Mouse (Mus musculus): ENCODE data around the gene Prpf38b. TPM values are rescaled to one million over a fixed set of nuclear protein-coding genes. Genes with fewer than 3 reads are reported as not detected.

The Prpf38b gene
- polyA plus RNA-seq, 1 experiment from 2014 or later, result 60.6 TPM

DNA sequence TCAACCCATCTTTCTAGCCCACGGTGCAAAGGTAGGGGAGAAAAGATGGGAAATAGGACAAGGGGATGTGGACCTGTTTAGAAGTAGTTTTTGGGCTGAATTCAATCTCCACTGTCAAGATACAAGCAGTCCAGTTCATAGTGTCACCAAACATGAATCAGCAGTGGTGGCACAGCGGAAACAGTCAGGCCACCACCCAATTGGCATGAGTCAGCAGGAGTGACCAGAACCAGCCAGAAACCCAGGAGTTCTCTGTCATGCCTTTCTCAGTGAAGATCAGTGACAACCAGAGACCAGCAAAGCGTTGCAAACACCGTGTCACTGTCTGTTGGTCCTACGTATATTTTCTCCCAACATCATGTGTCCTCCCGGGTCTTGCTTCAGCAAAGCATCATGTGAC is 22.0 kb upstream of the Prpf38b start:
- Histone ChIP-seq H3K4me2 (ENCODE audit: low read depth, low read length) (no peak overlapping the region), H3K9ac (ENCODE audit: low read length) (no peak overlapping the region), H3K9me3 (replicated peaks; ENCODE audit: control insufficient read depth, low read length) (0 out of 2 replicates have a peak, but pooled peaks cover 3% of the 10 kb centered on the region), H3K36me3 (ENCODE audit: control insufficient read depth, insufficient read depth) (no peaks in the 10 kb centered on the region), H3K4me1 (ENCODE audit: control insufficient read depth, insufficient read depth, low read length) (no peaks in the 10 kb centered on the region), H3K27me3 (ENCODE audit: control insufficient read depth, insufficient read depth, low read length) (no peaks in the 10 kb centered on the region), H3K27ac (ENCODE audit: low read length) (no peak overlapping the region), H3K4me3 (ENCODE audit: low read length) (no peak overlapping the region)
- no peak for ATAC-seq (replicated peaks; ENCODE audit: extremely low read depth, insufficient read depth, low FRiP score)
- WGBS, result 90% methylated on average over 6 of the region's 6 CpGs

DNA sequence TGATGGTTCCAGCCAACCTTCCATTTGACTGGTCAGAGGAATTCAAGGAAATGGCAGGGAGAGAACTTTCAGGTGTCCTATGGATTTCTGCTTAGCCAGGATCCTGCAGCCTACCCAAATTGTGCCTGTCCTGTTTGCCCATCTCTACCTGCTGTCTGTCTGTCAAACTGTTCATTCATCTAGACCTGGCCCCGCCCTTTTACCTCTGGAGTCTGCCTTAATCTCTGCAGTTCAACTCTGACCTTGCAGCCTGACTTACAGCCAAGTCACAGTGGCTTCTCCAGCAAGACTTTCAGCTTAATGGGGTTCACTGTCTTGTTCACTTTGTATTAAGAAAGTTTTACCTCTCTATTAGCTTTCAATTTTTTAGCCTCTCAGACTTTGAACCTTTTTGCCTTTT is 14.8 kb upstream of the Prpf38b start:
- Histone ChIP-seq H3K4me3 (ENCODE audit: low read length) (no peak overlapping the region), H3K27me3 (ENCODE audit: control insufficient read depth, insufficient read depth, low read length) (no peaks in the 10 kb centered on the region), H3K27ac (ENCODE audit: low read length) (no peak overlapping the region), H3K36me3 (ENCODE audit: control insufficient read depth, insufficient read depth) (no peaks in the 10 kb centered on the region), H3K4me1 (ENCODE audit: control insufficient read depth, insufficient read depth, low read length) (no peaks in the 10 kb centered on the region), H3K9ac (ENCODE audit: low read length) (no peak overlapping the region), H3K9me3 (replicated peaks; ENCODE audit: control insufficient read depth, low read length) (0 out of 2 replicates have a peak, but pooled peaks cover 3% of the 10 kb centered on the region), H3K4me2 (ENCODE audit: low read depth, low read length) (no peak overlapping the region)
- ATAC-seq (replicated peaks; ENCODE audit: extremely low read depth, insufficient read depth, low FRiP score), result no peak
- WGBS, result 86% methylated on average over 1 of the region's 1 CpGs

DNA sequence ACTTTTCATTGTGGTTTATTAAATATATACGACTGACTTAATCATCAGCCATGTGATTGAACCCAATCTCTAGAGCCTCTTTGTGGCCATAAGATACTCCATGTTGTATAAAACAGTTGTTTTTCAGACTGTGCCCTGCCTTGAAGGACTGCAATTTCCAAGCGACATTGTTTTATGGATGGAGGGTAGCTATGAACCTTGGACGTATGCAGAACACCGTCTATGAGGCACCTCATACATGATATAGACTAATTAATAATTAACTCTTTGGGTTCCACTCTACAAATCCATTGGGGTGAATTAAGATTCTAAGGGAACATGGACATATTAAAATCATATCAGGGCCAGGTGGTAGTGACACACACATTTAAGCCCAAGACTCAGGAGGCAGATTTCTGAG is 14.2 kb upstream of the Prpf38b start:
- Histone ChIP-seq H3K4me1 (ENCODE audit: control insufficient read depth, insufficient read depth, low read length) (no peaks in the 10 kb centered on the region), H3K9me3 (replicated peaks; ENCODE audit: control insufficient read depth, low read length) (0 out of 2 replicates have a peak, but pooled peaks cover 3% of the 10 kb centered on the region), H3K27me3 (ENCODE audit: control insufficient read depth, insufficient read depth, low read length) (no peaks in the 10 kb centered on the region), H3K4me2 (ENCODE audit: low read depth, low read length) (no peak overlapping the region), H3K9ac (ENCODE audit: low read length) (no peak overlapping the region), H3K36me3 (ENCODE audit: control insufficient read depth, insufficient read depth) (no peaks in the 10 kb centered on the region), H3K4me3 (ENCODE audit: low read length) (no peak overlapping the region), H3K27ac (ENCODE audit: low read length) (no peak overlapping the region)
- WGBS, result 80% methylated on average over 4 of the region's 4 CpGs
- ATAC-seq (replicated peaks; ENCODE audit: extremely low read depth, insufficient read depth, low FRiP score), result no peak

DNA sequence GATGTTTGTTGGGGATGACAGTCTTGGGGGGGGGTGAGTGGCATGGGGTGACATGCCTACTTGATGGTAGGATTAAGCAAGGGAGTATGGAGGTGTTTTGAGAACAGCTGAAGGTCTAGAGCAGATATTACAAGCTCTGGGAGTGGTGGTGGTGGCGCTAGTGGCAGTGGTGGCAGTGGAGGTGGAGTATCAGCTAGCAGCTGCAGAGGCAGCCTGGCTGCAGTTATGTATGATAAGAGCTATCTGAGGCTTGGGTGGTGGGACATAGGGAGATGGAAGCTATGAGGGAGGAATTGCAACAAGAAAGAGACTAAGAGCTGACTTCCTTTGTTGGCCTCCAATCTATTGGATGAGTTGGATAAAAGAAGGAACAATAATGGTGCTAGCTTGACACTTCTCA is 10.3 kb upstream of the Prpf38b start:
- H3K27me3 ChIP-seq (ENCODE audit: control insufficient read depth, insufficient read depth, low read length), result no peaks in the 10 kb centered on the region
- no peak overlapping the region for H3K4me2 ChIP-seq (ENCODE audit: low read depth, low read length)
- H3K36me3 ChIP-seq (ENCODE audit: control insufficient read depth, insufficient read depth), result no peaks in the 10 kb centered on the region
- 65% methylated on average over 1 of the region's 1 CpGs for WGBS
- H3K9me3 ChIP-seq (replicated peaks; ENCODE audit: control insufficient read depth, low read length), result no peaks in the 10 kb centered on the region
- H3K27ac ChIP-seq (ENCODE audit: low read length), result no peak overlapping the region
- no peaks in the 10 kb centered on the region for H3K4me1 ChIP-seq (ENCODE audit: control insufficient read depth, insufficient read depth, low read length)
- no peak for ATAC-seq (replicated peaks; ENCODE audit: extremely low read depth, insufficient read depth, low FRiP score)
- H3K4me3 ChIP-seq (ENCODE audit: low read length), result no peak overlapping the region
- H3K9ac ChIP-seq (ENCODE audit: low read length), result no peak overlapping the region

DNA sequence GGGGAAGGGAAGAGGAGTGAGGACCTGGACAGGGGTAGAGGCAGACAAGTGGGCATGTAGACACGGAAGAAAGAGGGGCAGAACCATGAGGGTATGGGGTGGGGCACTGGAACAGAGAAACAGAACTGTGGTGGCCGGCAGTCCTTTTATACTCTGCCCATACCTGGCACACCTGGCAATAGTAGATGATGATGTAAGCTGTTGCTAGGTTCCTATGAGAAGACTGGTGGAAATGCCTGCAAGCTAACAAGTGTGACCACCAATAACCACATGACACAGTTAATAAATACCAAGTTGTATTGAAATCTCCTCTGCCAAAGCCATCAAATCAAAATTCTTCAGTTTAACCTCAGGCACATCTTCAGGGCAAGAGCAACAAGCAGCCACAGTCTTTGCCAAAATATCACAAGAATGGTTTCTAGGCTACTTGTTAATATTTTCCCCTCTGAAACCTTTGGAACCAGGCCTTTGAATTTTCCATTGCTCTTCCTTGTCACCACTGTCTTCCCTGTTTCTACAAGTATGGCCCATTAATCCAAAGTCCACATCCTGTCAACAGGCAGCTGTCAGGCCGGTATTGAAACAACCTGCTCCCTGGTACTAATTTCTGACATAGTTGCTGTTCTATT is 9.0 kb upstream of the Prpf38b start:
- Histone ChIP-seq H3K27ac (ENCODE audit: low read length) (no peak overlapping the region), H3K36me3 (ENCODE audit: control insufficient read depth, insufficient read depth) (no peaks in the 10 kb centered on the region), H3K9me3 (replicated peaks; ENCODE audit: control insufficient read depth, low read length) (no peaks in the 10 kb centered on the region), H3K4me2 (ENCODE audit: low read depth, low read length) (no peak overlapping the region), H3K9ac (ENCODE audit: low read length) (no peak overlapping the region), H3K27me3 (ENCODE audit: control insufficient read depth, insufficient read depth, low read length) (no peaks in the 10 kb centered on the region), H3K4me3 (ENCODE audit: low read length) (no peak overlapping the region), H3K4me1 (ENCODE audit: control insufficient read depth, insufficient read depth, low read length) (no peaks in the 10 kb centered on the region)
- WGBS, result 81% methylated on average over 3 of the region's 3 CpGs
- no peak for ATAC-seq (replicated peaks; ENCODE audit: extremely low read depth, insufficient read depth, low FRiP score)

DNA sequence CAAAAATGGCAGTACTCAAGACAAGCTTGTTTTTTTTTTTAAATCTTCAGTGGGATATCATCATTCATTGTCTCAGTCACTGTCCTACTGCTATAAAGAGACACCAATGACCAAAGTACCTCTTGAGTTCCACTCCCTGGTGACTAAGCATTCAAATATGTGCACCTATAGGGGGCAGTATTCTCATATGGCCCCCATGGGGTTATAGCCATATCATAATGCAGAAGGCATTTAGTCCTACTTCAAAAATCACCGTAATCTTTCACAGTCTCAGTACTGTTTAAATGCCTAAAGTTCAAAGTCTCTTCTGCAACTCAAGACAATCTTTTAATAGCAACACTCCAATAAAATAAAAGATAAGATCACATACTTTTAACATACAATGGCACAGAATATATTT is 7.3 kb upstream of the Prpf38b start:
- H3K27me3 ChIP-seq (ENCODE audit: control insufficient read depth, insufficient read depth, low read length), result no peaks in the 10 kb centered on the region
- no peak overlapping the region for H3K9ac ChIP-seq (ENCODE audit: low read length)
- H3K4me3 ChIP-seq (ENCODE audit: low read length), result no peak overlapping the region
- H3K27ac ChIP-seq (ENCODE audit: low read length), result no peak overlapping the region
- H3K4me2 ChIP-seq (ENCODE audit: low read depth, low read length), result no peak overlapping the region
- H3K9me3 ChIP-seq (replicated peaks; ENCODE audit: control insufficient read depth, low read length), result no peaks in the 10 kb centered on the region
- ATAC-seq (replicated peaks; ENCODE audit: extremely low read depth, insufficient read depth, low FRiP score), result no peak
- H3K36me3 ChIP-seq (ENCODE audit: control insufficient read depth, insufficient read depth), result no peaks in the 10 kb centered on the region
- 86% methylated on average over 1 of the region's 1 CpGs for WGBS
- no peaks in the 10 kb centered on the region for H3K4me1 ChIP-seq (ENCODE audit: control insufficient read depth, insufficient read depth, low read length)

DNA sequence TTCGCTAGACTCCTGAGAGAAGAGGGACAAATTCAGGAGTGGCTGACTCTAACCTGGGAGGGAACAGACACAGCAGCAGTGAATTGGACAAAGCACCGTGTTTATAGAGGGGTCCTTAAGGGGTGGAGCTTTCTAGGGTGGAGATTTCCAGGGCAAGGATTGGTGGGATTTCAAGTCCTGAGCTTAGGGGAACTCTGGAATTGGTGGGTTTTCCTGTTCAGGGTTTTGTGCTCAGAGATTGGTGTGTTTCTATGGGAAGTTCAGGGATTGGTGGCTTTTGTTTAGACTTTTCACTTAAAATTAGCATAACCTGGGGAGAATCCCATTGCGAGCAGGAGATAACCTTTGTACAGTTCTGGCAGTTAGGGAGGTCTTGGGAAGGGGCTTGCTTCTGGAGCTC is 6.5 kb upstream of the Prpf38b start:
- Histone ChIP-seq H3K9me3 (replicated peaks; ENCODE audit: control insufficient read depth, low read length) (no peaks in the 10 kb centered on the region), H3K27me3 (ENCODE audit: control insufficient read depth, insufficient read depth, low read length) (no peaks in the 10 kb centered on the region), H3K4me3 (ENCODE audit: low read length) (no peak overlapping the region), H3K9ac (ENCODE audit: low read length) (no peak overlapping the region), H3K36me3 (ENCODE audit: control insufficient read depth, insufficient read depth) (no peaks in the 10 kb centered on the region), H3K4me1 (ENCODE audit: control insufficient read depth, insufficient read depth, low read length) (no peaks in the 10 kb centered on the region), H3K4me2 (ENCODE audit: low read depth, low read length) (no peak overlapping the region), H3K27ac (ENCODE audit: low read length) (no peak overlapping the region)
- ATAC-seq (replicated peaks; ENCODE audit: extremely low read depth, insufficient read depth, low FRiP score), result no peak
- WGBS, result 55% methylated on average over 3 of the region's 3 CpGs

DNA sequence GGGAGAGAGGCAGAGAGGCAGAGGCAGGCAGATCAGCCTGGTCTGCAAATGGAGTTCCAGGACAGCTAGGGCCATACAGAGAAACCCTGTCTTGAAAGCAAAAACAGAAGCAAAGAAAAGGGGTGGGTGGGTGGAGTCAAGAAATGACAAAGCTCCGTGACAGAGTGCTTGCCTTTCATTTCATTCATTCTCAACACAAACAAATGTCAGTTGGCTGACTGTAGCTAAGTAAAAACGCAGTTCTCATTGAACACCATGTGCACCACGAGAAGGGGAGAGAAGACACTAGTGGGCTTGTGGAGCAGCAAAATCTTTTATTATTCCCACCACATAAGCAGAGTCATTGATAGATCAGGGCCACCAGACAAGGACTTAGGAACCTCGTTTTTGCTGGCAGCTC is 5.3 kb upstream of the Prpf38b start:
- H3K9ac ChIP-seq (ENCODE audit: low read length), result no peak overlapping the region
- no peaks in the 10 kb centered on the region for H3K27me3 ChIP-seq (ENCODE audit: control insufficient read depth, insufficient read depth, low read length)
- no peak for ATAC-seq (replicated peaks; ENCODE audit: extremely low read depth, insufficient read depth, low FRiP score)
- H3K27ac ChIP-seq (ENCODE audit: low read length), result no peak overlapping the region
- H3K4me3 ChIP-seq (ENCODE audit: low read length), result no peak overlapping the region
- no peaks in the 10 kb centered on the region for H3K36me3 ChIP-seq (ENCODE audit: control insufficient read depth, insufficient read depth)
- H3K4me1 ChIP-seq (ENCODE audit: control insufficient read depth, insufficient read depth, low read length), result peaks cover 3% of the 10 kb centered on the region; the same call in 1 of the 2 replicates
- WGBS, result 48% methylated on average over 4 of the region's 4 CpGs
- H3K4me2 ChIP-seq (ENCODE audit: low read depth, low read length), result no peak overlapping the region
- no peaks in the 10 kb centered on the region for H3K9me3 ChIP-seq (replicated peaks; ENCODE audit: control insufficient read depth, low read length)

DNA sequence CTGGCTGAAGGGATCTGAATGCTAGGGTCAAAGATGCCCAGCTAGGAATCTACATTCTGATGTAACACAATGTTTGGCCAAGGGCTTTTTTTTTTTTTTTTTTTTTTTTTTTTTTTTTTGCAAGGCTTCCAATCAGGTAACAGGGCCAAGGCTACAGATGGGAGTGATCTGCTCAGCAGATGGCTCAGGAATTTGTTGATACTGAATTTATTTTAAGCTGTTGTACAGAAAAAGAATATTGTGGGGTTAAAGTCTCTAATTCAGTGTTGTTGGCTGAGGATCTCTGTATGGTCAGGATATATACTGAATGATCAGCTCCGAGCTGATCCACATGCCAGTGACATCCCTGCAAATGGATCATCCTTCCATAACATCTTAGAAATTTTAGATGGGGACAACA is 4.5 kb upstream of the Prpf38b start:
- WGBS, result 73% methylated on average over 1 of the region's 1 CpGs

More for the DNA sequence above, 4.5 kb upstream of the Prpf38b start:
- H3K4me3 ChIP-seq (ENCODE audit: low read length), result no peak overlapping the region
- H3K27me3 ChIP-seq (ENCODE audit: control insufficient read depth, insufficient read depth, low read length), result no peaks in the 10 kb centered on the region
- H3K4me1 ChIP-seq (ENCODE audit: control insufficient read depth, insufficient read depth, low read length), result peaks cover 3% of the 10 kb centered on the region; the same call in 1 of the 2 replicates
- no peak overlapping the region for H3K9ac ChIP-seq (ENCODE audit: low read length)
- no peaks in the 10 kb centered on the region for H3K9me3 ChIP-seq (replicated peaks; ENCODE audit: control insufficient read depth, low read length)
- H3K36me3 ChIP-seq (ENCODE audit: control insufficient read depth, insufficient read depth), result no peaks in the 10 kb centered on the region
- H3K4me2 ChIP-seq (ENCODE audit: low read depth, low read length), result no peak overlapping the region
- ATAC-seq (replicated peaks; ENCODE audit: extremely low read depth, insufficient read depth, low FRiP score), result no peak
- no peak overlapping the region for H3K27ac ChIP-seq (ENCODE audit: low read length)

Measured in heart, embryonic 16.5 days (tissue).